Mouse (Mus musculus) erythroblast, embryonic 14.5 days (primary cell): ENCODE measurements around the gene Eif4b.

Experiments
- GATA1 ChIP-seq: IDR thresholded peaks from 2 replicates; pipeline ENCODE4 v1.6.1; 2012; ENCODE audit warnings: low read length, inconsistent platforms, mixed read lengths
- TAL1 ChIP-seq: IDR thresholded peaks from 3 replicates; pipeline ENCODE4 v1.6.1; 2012; ENCODE audit warnings: low read length, inconsistent platforms, mixed read lengths

DNA sequence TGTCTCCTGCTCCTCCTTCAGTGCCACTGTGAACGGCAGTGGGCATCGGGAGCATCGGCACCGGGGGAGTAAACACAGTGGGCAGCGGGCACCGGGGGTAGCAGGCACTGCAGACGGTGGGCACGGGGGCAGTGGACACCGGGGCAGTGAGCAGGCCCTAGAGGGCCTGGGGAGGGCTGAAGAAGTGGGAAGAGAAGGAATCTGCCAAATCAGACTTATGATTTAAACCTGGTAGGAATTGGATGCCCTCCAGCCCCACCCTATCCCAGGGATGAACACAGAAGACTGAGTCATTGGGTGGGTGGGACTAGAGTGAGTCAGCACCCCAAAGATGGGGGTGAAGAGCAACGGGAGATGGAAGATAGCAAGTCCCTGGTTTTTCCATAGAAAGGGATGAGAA is 71.8 kb downstream of the Eif4b start:
- TF ChIP-seq TAL1 (no peak), GATA1 (no peak)
